In genomic region chr9:47829846-47830245, GRCm38 (mm10) we compare ENCODE assay signal across 13 mouse cellular contexts.
"Had no signal": no experiment of that assay in that cellular context is flagged by ENCODE, and none has a peak within 500 bp of the region (broad histone marks: within the 10 kb centered on the region; RNA-seq: fewer than 3 reads in every experiment).

No protein-coding gene starts in this region.

- H3K9me3 ChIP-seq: intestine, embryonic 15.5 days; kidney, embryonic 15.5 days; limb, embryonic 12.5 days; midbrain, embryonic 10.5 days; neural tube, embryonic 15.5 days had no signal

- DNase-seq: kidney, adult 18-20 months; kidney, postnatal 25 days; right cerebral cortex, adult 18-20 months; right cerebral cortex, postnatal 25 days; thymus, postnatal 36 days had no signal

- H3K4me1 ChIP-seq: intestine, embryonic 15.5 days had no signal

- H3K4me2 ChIP-seq: limb, embryonic 12.5 days had no signal

- H3K27me3 ChIP-seq: intestine, embryonic 15.5 days; kidney, embryonic 15.5 days; limb, embryonic 12.5 days; neural tube, embryonic 15.5 days had no signal

- H3K27ac ChIP-seq: intestine, embryonic 15.5 days; kidney, embryonic 15.5 days; left cerebral cortex, adult 2 months; limb, embryonic 12.5 days; liver, embryonic 14.5 days had no signal

- ATAC-seq: intestine, embryonic 15.5 days; midbrain, embryonic 16.5 days had no signal

- H3K9ac ChIP-seq: intestine, embryonic 15.5 days; kidney, embryonic 15.5 days; limb, embryonic 12.5 days; liver, embryonic 14.5 days; neural tube, embryonic 15.5 days had no signal

- H3K36me3 ChIP-seq: intestine, embryonic 15.5 days; kidney, embryonic 15.5 days; limb, embryonic 12.5 days; neural tube, embryonic 15.5 days had no signal

- H3K4me3 ChIP-seq: intestine, embryonic 15.5 days; left cerebral cortex, adult 2 months; limb, embryonic 12.5 days had no signal
